Mouse (Mus musculus) kidney, adult 18-20 months (tissue): ENCODE measurements at regions not wholly inside any gene's neighbourhood (a gene's known extent, or its start where the extent isn't known, plus 50 kb on each side); places are given as distances from the start of the nearest gene placed in this dataset.
A peak's percentile ranks its signal among the peaks of the same experiment; 100 is the strongest.
"Not testable (repeated sequence)": the region's sequence is repeated elsewhere in the genome, so short reads cannot be mapped to it uniquely, and the experiment has no call there.

Experiments used
- DNase-seq: peaks from one replicate; pipeline ENCODE4 v3.0.0; 2021

DNA sequence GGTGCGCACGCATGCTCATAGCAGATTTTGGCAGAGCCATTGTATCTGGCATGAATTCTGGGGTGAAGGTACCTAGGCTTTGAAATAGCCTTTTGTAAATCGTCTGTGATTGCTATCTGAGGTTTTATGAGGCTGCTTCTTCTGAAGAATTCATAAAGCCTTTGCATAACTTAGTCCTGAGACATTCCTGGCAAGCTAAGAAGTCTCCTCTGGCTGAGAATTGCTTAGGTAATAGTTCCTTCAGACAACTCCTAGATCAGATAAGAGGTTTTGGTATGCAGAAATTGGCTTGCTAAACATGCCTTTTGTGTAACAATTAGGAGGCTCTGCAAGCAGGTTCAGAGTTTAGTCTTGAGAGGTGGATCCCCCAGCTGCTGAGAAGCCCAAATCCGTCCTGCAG, 82.7 kb downstream of the Pmp22 start:
- DNase-seq, result no peak

DNA sequence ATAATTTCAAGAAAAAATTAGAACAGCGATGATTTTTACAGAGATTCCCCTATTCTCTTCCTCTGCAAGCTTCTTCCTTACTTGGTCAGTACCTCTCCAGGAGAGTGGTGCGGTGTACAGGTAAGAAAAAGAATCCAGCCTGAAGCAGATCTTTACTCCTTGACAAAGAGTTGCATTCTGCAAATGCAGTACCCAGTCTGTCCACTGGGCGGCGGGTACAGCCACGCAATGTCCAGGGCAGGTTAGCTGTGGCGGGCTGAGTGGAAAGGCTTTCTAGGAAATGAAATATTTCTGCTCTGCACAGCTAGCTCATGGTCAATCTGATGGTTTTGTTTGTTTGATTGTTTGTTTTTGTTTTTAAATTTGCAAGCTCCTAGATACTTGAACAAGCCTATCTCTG, 84.3 kb downstream of the Pmp22 start:
- peak; percentile 87 for DNase-seq

DNA sequence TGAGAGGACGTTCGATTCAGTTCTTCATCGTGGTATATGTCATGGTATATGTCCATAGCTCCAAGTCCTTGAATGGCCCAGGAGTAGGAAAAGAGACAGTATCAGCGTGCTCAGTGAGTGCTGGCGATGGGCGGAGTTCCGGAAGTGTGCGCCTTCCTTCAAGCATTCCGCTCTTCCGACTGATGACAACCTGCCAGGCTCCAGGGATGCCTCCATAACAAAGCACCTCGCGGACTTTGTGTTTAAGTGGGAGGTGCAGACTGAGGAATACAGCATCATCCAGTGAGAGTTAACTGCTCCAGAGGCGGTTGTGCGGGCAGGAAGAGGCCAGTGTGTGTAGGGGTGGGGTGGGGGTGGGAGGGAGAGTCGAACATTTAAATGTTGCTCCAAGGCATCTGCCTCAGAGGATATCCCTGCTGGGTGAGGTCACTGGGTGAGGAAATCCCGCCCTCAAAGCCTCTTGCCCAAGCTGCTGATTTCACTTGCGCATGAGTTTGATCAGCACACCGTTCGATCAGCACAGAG, 85.2 kb downstream of the Pmp22 start:
- DNase-seq, result no peak

DNA sequence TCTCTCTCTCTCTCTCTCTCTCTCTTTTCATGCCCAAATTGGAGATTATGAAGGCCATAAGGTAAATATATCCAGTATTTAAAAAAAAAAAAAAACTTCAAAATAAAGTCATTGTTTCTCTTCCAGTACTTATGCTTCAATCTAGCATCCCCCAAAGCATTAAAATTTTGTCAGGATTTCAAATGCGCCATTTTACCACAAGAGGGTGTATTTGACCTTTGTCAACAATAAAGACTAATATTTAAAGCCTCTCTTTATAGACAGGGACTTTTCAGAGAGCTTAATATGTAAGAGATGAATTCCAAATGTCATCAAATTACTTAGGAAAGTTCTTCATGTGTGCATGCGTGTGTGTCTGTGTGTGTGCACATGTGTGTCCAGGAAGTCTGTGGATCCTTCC, 87.2 kb downstream of the Pmp22 start:
- DNase-seq, result no peak

DNA sequence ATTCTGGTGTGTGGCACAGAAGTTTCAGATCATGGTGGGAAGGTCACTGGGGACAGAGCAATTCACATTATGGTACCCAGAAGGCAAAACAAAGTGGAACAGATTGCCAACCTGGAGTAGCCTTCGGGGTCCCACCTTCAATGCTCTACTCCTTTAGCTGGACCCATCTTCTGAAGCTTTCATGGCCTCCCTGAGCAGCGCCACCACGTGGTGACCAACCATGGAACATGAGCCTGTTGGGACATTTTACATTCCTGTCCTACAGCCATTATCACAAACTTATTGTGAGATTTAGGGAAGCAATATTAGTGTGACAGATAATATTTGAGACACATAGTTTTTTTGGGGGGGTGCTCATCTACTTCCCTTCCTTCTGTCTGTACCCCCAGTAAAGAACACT, 88.3 kb downstream of the Pmp22 start:
- DNase-seq, result no peak

DNA sequence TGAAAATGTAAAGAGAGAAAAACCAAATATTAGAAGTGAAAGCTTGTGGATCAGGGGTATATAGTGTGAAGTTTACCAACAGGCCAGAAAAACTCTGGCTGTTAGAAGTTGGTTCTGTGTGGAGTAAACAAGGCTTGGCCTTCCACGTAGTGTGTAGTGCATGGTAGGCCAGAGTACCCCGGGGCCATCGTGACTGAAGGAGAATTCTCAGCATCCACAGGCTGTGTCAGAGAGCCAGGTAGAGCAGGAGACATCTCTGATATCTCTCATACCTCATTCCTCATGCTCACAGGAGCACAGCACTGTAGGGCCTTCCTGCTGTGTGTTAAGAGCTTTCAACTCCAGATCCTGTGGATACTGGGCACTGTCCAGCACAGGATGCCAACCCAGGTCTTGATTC, 97.7 kb downstream of the Pmp22 start:
- DNase-seq, result no peak

DNA sequence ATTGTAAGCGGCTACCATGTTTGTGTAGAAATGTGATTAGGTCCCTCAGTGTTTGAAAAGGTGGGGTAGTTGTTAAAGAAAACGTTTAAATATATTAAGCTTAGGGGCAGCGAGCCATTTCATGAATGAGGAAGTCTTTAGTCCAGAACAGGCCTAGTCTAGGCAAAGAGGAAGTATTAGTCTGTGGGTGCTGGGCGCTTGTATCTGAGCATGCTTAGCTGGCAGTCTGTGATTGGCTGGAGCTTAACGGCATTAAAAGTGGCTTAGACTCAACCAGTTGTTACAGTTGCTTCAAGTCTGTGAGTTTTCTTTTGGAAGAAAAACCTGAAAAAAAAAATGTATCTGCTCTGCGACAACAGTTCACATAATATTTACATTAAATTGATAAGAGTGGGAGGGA, 102.0 kb downstream of the Pmp22 start:
- no peak for DNase-seq

DNA sequence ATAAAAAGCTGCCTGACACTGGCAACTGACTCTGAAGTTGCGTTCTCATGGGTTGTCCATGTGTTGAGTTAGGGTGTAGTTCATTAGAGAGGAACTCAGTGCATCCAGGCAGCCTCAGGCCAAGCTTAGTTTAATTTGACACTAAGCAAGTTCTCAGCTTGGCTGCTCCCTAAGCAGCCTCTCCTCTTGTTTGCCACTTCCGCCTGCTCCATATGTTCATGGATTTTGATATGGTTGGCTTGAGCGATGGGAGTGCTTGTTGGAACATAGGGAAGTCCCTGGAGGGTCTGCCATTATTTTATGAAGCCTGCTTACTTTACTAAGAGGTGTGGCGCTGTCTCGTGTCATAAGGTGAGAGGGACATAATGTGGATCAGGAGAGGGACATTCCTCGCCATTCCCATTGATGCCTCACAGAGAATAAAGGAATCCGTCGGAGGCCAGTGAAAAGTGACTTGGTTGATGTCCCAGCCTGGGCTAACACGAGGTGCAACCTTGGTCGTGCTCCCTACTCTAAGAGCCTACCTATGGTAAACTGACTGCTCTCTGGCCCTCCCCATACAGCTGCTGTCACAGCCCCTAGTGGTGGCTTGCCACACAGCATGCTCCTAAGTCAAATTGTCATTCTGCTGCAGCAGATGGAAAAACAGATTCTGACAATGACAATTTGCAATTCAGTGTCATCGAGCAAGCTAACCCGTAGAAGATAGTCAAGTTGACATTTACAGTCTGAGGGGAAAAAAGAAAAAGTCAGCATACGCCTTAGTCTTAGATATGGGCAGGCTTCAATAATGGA, 104.6 kb downstream of the Pmp22 start:
- DNase-seq, result no peak

DNA sequence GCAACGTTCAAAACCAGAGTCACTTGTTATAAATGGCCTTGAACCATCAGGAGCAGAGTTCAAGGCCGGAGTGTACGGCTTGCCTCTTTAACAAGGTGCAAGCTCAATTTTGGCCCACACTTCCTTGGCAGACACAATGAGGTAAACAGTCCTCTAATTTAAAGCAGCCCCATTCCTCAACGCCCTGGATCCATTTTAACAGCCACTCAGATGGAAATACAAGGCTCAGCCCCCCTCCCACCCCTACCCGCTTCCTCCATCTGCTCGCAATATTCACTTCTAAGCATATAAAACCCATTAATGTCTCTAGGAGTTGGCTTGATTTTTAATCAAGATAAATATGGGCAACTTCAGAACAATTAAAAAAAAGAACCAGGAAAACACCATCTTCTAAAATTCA, 105.7 kb downstream of the Pmp22 start:
- DNase-seq, result no peak

DNA sequence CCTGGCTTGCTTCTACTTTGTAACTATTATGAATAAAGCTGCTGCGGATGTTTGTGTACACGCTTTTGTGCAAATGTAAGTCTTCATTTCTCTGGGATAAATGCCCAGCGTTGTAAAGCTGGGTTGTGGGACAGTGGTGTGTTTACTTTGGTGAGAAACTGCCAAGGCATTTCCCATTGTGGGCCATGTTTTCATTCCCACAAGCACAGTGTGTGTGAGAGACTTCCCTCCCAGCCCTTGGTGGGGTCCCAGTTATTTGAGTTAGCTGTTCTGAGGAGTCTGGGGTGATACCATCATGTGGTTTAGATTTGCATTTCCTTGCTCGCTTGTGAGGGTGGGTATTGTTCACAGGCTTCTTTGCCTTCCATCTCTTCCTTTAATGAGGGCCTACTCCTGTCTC, 109.9 kb downstream of the Pmp22 start:
- no peak for DNase-seq

DNA sequence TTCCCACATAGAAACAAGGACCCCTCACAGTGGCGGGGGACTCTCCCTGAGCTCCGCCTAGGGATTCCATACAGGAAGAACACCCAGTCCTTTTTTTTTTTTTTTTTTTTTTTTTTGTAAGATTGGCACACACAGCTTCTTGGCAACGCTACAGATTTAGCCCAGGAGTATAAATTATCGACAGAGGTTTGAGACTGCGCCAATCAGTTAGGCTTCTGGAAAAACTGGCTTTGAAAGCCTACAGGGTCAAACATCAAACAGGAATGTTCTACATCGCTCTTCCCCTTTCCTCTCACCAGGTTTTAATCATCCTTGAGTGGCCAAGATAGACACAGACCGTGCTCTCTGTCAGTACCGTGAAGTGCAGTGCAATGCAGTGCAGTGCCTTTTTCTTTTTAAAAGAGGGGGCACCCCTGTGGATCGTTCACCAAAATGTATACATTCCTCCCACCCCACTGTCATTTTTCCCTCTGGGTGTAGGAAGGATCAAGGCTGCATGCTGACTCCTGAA, 115.2 kb downstream of the Pmp22 start:
- DNase-seq, result no peak

DNA sequence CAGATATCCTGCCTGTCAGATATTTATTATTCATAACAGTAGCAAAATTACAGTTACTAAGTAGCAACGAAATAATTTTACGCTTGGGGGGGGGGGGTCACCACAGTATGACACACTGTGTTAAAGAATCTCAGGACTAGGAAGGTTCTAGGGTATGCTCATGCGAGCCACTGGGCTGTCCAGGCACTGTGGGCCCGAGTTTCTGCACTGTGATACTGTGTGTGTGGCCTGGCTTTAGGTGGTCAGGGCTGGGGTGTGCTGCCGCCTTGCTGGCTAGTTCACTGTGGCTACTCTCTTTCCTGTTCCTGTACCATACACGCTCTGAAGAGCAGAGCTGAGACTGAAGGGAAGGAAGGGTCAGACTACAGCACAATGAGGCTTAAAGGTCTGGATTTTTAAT, 116.3 kb downstream of the Pmp22 start:
- no peak for DNase-seq

DNA sequence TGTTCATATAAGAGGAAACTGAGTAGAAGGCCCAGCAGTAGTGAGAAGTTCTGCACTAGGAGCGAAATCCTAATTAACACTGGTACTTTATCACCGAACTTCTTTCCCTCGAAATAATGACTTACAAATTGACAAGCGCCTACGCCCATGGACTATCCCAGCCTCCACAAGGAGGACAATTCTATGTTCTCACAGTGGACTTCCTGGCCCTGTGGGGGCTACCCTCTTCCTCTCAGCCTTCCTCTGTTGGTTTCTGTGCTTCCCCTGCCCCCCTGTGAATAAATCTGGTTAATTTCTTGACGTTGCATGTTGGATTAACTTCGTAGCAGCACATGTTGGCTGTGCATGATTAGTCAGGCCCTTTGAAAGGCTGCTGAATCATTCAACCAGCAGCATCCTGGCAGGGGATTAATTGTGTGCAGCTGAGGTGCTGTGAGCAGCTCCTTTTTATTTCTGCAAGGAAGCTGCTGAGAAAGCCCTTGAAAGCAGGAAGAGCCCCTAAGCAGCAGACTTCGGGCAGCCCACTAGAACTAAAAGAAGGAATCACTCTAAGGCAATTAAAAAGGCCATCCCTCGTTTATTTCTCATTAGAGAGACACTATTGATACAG, 117.4 kb downstream of the Pmp22 start:
- no peak for DNase-seq

DNA sequence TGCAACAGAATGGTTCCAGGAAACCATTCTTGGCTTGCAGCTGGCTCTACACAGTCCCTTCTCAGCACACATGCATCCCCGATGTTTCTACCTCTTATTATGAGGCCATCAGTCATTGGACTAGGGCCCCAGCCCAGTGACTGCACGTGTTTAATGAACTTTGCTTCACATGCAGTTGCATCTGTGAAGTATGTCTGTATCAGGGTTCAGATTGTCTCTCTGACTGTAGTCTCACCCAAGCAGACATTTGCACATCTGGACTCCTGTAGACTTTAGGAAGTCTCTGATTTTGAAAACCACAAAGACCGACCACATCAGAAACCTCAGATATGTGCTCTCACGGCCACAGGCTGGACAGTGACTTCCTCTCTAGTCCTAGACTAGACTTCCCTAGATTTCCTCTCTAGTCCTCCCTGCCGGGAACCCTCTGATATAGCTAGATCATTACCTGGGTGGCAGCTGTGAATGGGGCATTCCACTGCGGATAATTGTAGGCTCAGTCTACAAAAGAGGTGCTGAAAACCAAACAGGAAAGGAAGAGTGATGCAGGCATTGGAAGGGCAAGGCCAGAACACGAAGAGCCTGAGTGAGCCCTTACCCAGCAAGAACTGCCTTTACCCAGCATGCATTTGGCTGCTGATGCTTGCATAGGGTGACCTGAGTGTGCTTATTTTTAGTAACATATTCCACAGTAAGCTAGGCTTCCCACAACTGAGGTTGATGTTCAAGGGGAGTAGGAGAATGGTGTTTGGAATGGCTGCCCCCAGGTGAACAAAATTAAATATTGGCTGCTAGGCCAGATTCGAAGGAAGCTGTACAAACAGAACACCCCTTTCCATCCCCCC, 123.5 kb downstream of the Pmp22 start:
- no peak for DNase-seq

DNA sequence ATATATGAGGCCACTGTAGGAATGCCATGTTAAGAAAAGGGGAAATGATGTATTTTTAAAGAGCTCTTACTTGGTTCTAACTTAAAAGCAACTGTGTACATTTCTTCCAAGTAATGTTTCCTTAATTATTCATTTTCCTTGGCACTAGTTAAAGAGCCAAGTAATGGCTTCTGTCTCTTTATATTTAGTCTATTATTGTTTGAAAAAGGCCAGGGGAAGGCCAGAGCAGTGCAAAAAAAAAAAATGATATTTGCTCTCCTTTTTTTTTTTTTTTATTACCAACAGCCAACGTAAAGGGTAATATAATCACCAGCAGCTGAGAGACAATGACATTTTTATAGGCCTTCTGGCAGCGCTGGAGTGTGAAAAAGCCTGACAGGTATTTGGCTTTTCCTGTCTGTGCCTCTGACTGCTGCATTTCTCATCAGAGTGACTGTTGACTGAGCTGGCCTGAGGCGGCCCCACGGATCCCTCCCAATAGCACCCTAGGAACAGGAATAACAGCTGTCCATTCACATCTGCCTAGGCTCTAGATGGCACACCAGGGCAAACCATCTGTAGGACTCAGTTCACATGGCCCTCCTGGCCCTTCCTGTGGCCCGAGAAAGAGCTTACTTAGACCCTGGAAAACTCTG, 124.3 kb downstream of the Pmp22 start:
- DNase-seq, result no peak

DNA sequence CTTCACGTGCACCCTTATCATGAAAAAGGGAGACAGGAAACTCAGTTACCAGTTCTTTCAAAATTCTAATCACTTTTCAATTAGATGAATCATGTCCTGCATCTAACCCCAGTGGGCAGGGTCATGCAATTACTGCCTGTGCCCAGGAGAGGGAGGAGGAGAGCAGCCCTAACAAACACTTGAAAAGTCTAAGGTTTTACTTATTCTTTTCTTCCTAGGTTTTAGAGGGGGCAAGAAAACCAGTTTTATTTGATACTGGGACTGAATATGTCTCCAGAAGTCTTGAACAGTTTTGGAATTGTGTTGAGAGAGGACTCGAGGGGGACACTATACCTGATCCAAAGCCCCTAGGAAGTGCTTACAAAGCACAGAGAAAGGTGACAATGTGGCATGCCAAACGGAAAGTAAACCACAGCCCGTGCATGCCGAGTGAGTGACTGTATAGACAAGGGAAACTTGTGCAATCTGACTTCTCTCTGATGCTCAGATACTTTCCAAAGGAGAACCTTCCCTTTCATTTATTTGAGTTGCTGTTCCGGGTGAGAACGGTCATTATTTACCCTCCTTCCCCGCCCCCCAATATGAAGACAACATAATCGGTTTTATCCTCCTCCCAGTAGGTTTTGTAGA, 135.8 kb downstream of the Pmp22 start:
- DNase-seq, result peak; percentile 22

DNA sequence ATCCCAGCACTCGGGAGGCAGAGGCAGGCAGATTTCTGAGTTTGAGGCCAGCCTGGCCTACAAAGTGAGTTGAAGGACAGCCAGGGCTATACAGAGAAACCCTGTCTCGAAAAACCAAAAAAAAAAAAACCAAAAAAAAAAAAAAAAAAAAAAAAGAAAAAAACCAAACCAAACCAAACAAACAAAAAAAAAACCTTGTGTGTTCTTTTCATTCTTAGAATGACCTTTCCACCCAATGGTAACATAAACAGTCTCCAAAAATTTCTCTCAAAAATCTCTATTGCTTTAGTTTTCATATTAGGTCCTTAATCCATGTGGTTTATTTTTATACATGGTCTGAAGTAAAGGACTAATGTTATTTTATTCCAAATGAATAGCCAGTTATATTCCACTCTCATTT, 137.5 kb downstream of the Pmp22 start:
- DNase-seq, result not testable (repeated sequence)

DNA sequence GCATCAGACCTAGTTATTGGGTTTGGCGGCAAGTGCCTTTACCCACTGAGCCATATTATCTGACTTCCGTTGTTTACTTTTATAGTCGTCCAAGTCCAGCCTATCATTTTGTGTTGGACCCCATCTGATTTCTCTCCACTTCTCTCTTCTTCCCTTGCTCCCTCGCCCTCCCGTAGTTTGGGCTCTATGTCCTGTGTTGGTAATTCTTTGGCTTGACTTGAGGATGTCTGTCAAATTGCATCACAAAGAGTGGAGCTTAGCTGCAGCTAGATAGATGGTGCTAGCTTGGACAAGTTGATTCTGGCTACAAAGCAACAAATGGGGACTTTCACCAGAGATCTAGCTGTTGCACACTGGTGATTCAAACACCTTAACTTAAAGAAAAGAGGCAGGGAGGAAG, 147.9 kb downstream of the Pmp22 start:
- no peak for DNase-seq

DNA sequence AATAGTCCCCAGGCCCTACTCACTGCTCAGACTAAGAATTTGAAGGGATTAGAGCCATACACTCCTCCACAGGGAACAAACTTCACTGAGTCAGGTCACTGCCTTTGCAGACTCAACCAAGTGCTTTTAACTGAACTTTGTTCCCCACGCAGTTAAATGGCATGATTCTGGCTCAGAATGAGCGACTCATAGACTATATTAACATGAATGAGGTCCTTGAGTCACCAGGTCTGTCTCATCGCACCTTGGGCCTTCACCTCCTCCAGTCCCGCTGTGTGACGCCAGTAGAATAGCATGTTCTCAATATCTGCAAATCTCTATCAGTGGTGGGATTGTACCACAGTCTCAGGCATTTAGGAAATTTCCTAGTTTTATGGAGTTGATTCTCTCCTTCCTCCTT, 153.1 kb downstream of the Pmp22 start:
- peak; percentile 12 for DNase-seq

DNA sequence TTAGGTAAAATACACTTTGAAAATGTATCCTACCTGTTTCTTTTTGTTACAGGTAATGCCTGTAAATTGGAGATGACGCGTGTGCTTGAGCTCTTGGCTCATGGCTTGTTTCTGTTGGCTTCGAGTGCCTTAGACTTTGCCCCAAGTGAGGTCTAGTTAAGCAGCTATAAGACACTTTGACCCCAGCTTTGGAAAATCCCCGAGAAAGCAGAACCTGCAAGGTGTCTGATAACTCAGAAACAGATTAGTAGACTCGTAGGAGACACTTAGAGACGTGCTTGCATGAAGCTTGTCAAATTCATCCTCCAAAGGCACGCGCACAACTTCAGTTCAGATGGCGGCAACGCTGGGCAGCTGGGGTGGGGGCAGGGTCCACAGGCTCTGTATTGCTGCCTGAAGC, 153.8 kb downstream of the Pmp22 start:
- peak; percentile 51 for DNase-seq

DNA sequence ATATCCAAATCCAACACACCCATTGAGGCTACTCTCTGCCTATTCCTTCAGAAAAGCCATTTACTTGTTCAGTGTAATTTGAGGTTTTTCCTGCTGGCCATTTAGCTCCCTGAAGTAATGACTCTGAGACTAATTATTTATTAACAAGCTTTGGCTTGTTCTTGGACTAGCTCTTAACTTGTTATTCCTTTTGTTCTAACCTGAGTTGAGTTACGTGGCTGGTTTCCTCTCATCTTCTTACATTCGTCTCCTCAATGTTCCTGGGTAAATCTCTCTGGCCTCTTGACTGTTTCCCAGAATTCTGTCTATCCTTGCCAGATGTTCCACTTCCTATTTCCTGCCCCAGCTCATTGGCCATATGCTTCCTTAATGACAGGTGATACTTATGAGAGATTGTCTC, 157.2 kb downstream of the Pmp22 start:
- DNase-seq, result no peak

DNA sequence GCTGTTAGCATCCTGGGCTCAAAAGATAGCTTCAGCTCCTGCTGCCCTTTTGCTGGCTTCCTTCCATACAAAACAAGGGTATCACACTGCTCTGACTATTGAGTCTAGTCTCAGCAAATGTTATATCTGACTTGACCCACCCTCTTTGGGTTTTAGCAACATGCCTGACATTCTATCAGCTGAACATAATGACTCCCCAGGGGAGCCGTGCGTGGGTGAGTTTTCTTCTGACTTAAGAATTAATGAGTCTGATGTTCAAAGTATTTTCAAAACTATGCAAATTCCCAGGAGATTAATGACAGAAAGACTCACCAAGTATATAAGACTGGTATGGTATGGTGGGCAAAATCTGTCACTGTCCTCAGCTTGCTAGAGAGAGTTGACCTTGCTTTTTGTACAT, 159.0 kb downstream of the Pmp22 start:
- no peak for DNase-seq

DNA sequence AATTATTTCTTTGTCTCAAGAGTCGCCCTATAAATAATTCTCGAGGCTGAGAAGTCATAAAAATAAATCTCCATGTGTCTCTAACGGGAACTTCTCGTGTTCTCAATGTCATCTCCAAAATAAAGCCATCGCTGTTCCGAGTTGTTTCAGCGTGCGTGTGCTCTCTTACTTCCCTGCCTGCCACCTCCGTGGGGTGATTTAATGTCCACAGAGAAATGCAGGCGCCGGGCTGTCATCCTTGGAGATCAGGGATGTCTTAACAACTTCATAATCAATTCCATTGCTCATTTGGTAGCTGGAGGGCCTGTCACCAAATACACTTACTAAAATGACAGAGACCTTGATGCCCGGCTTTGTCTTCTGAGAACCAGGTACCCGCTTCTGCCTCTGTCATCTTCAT, 161.8 kb downstream of the Pmp22 start:
- DNase-seq, result no peak
